Mouse (Mus musculus) embryo, embryonic 11 days (tissue): ENCODE measurements around the gene Tmem238l.
A peak's percentile ranks its signal among the peaks of the same experiment; 100 is the strongest.

ENCODE experiments used
- DNase-seq: peaks from one replicate; pipeline ENCODE4 v3.0.0-alpha.2; 2015

Gene Tmem238l

DNA sequence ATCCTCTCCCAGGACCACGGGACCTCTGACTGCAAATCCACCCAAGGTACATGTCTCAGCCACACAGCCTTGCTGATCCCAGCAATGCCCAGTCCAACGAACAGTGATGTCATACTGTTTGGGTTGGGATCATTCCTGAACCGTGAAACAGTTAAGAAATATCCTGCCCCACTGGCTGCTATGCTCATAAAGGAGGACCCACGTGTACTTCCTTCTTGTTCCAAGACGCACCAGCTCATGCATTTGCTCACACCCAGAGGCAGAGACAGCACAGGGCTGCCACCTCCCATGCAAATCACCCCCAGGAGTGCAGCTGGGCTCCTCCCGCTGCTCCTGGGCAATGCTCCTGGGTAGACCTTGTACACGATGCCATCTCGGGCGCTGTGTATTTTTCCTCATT is at the start of gene Tmem238l:
TSS of gene Tmem238l (plus strand) at position 336 of the 400 bp plus-strand sequence.
- no peak for DNase-seq

DNA sequence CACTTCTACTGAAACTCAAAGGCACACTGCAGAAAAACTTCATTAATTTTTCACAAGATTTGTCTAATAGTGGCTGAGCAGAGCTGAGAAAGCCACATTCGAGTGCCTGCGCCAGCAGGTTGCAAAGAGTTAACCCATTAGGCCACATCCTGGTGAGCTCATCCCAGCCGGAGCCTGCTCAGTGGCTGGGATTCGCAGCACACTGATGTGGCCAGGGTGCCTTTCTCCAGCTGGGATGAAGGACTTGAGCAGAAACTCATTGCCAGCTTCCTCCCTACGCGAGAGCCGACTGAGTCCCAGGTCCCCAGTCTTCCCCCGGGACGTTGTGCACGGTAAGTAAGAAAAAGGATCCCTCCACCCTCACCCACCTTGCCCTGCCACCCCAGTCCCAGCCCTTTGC is 44.6 kb upstream of the Tmem238l start, which contains the start of gene Pirt:
TSS of gene Pirt (plus strand) at position 171 of the 400 bp plus-strand sequence.
- DNase-seq = no peak

DNA sequence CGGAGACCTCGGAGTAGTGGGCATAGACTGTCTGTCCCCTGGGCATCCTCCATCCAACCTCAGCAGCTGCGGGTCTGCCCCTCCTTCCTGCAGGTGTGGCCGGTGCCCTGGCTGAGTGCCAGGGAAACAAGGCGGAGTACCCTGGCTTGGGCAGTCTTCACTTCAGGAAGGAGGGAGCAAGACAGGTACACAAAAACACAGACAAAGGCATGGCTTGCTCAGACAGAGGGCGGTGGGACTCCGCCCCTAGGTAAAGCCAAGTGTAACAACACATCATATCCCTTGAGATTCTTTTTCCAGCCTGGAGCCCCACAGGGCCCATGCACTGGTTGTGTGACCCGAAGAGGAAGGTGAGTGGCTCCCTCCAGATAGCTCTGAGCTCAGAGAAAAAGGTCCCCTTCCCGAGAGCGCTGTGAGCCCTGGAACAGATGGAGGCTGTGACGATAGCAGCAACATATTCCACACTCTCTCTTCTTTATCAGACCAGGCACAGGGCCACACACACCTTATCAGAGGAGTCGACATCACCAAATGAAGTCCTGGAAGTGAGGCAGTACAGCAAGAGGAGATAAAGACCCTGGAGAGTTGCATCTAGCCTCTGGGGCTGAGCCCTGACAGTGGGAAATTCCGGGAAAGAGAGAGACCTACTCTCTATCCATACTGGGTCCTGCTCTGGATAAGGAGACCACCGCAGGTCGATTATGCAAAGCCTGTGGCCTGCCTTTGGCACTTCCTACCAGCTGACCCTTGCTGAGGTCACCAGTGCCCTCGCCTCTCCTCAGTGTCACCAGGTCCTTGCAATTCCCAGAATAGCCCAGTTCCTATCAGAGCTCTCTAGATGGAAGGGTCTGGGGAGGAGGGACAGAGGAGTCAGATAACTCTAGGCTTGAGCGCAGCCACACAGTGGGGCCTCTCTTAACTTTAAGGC is 43.6 kb upstream of the Tmem238l start:
- DNase-seq = no peak

DNA sequence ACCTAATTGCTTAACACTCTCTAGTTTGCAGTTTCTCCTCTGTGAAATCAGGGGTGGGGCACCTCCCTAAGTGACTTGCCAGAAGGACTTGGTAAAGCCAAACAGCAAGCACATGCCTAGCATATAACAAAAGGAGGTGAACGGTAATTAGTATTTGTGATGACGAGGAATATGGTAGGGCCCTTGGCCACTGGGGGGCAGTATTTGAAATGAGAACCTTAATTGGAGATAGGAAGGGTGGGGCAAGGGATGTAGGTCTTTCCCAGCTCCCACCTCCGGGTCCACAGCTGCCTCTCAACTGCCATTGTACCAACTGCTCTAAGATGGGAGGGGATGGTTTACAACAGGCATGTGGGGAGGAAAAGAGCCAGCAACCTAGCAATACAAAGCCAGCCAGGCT is 42.2 kb upstream of the Tmem238l start:
- peak; percentile 67 for DNase-seq

DNA sequence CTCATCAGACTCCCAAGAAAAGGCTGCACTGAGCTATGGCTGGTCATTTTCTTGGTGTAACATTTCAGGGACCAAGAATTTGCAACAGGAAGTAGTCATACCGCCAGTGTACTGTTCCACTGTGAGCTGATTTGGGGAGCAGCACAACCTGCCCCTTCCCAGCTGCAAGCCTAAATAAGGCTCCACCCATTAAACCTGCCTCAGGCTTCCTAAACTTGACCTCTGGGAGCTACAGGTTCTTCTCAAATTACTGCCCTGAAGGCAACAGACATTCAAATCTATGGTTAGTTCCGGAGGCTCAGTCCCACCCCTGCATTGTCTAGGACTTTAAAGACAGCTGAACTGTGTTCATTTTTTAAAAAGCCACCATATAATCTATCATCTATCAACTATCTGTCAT is 36.4 kb upstream of the Tmem238l start:
- no peak for DNase-seq

DNA sequence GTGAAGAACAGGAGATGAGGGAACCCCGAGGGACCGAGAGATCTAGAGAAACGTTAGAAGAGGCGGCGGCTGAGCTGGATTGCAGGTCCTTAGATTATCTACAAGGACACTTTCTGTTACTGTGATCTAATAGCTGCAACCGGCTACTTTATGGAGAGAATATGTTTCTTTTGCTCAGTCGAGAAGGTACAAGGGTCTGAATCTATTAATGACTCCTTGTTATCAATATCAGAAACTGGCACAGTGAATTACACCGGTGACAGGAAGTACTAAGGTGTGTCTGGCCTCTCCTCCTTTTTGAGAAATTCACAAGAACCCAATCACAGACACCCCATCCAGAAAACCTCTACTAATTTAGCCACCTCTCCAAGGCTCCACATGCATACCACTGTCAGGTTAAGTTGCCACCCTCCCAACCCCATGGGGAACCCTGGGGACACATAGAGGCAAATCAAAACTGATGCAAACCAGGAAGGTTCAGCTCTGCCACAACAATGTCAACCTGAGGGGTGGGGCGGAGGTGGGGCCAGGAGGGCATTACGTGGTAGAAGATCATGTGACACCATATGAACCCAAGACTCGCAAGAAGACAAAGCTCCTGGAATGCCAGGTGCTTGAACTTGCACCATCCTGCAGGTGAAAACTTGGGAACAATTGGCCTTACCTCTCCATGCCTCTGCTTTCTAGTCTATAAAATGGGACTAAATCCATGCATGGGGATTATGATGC is 32.2 kb upstream of the Tmem238l start:
- DNase-seq = no peak

DNA sequence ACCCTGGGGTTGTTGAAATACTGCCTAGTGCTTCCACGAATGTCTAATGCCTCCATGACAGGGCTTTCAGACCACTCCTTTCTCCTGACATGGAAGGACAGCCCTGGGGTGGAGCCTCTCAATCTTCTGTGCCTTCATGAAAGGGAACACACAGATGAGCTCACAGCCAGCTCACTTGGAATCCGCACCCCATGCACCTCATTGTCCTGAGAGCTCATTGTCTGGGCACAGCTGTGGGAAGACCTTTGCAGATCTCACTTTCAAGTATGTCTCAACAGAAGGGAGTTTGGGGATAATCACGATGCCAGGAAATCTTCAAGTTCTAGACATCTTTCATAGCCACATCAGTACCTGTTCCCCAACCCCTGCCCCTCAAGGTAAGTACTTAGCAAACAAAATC is 28.1 kb upstream of the Tmem238l start:
- no peak for DNase-seq

DNA sequence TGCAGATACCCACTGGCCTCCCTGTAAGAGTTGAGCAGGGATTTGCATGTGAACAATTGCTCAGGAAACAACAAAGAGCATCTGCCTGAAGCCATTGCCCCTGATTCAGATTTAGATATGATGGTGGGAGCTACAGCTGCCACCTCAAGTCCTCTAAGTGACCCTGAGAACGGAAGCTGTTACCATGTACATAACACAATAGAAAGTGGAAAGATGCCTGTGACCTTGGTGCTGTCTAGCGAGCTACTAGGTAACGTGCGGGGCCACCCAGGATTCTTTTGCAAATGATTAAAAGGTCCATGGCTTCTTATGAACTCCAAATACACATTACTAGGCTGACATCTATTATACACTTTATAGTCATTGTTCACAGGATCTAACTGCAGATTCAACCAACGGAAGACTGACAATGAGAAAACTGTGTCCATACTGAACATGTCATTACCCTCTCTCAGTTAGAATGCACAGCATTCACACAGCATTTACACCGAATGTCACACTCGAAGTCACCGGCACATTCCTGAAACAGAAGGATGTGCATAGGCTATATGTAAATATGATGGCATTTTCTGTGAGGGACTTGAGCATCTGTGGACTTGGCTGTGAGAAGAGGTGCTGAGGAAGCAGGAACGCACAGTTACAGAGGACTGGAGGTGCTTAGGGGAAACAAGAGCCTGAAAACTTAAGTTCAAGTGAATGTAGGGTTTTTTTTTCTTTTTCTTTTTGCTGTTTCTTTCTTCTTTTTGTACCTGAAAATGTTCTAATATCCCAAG is 23.4 kb upstream of the Tmem238l start:
- DNase-seq = no peak

DNA sequence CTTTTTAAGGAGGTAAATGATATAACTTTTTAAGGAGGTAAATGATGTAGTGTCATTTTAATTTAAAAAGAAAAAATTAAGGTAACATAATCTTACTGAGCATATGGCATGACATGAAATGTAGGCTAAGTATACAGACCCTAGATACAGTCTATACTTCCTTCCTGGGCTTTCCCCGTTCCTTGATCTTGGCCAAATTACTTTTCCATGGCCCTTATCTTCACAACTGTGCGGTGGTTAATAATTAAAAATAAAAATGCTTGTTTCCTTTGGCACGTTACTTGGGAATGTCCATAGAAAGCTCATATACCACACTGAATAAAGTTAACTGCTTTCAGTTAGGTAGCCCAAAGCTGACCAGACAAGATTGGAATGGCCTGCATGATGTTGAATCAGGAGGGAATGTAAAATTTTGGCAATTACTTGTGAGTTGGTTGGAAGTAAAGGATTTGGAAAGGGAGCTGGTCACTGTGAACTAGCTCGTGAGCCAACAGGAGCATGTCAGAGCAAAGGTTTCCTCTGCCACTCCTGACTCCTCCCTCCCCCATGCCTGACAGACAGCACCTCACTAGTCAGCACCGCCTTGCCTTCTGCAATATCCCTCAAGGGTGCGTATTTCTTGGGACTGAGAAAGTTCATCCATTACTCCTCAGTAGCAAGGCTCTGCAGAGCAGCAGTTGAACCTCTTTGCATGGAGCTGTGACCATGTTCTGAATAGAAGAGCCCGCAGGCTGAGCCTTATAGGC is 21.8 kb upstream of the Tmem238l start:
- no peak for DNase-seq

DNA sequence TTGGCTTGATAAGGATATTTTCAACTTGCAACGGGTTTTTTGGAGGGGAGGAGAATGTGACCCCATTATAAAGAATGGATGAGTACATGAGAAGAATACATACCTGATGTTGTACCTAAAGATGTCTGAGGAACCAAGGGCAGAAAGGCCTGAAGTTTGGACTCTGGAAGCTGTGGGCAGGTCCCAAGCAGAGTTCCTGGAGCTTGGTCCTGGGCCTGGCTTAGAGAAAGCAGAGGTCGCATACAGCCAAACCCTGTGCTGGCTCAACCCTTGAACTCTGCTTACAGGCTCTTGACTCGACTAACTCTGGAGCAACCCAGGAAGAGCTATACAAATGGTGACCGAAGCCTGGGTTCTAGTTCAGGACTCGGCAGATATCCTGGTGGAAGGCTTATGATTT is 14.4 kb upstream of the Tmem238l start:
- no peak for DNase-seq

DNA sequence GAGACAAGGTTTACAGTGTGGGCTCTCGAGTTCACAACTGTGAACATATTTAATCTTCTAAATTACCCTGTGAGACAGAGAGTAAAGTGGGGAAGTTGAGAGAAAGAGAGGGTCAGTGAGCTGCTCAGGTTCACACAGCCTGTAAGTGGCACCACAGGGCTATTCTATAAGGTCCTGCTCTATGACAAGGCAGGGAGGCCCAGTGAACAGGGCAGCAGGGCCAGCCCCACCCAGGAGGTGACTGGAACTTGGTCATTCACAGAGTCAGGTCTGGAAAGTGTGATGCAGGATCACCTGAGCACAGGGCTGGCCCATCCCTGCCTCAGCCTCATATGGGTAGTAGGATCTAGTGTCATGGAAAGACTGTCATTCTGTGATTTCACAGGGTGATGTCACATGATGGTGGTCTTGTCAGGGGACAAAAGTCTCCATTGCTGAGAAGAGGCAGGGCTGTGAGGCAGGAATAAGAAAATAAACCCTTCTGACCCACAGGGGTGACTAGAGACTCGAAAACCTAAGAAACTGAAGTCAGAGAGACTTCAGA is 11.1 kb upstream of the Tmem238l start:
- no peak for DNase-seq

DNA sequence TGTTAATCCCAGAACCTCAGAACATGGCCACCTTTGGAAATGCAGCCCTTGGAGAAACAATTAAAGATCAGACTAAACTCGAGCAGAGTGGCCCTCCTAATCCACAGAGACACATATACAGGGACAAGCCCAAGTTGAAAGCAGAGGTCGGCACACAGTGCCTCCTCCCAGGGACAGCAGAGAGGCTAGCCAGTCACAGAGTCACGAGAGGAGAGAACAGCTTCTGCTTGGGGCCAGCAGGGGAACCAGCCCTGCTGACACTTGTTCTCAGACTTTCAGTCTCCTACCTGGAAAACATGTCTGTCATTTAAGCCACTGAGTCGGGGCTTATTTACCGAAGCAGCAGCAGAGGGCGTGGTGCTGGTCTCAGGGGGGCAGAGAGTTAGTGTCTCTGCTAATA is 9.9 kb upstream of the Tmem238l start:
- no peak for DNase-seq

DNA sequence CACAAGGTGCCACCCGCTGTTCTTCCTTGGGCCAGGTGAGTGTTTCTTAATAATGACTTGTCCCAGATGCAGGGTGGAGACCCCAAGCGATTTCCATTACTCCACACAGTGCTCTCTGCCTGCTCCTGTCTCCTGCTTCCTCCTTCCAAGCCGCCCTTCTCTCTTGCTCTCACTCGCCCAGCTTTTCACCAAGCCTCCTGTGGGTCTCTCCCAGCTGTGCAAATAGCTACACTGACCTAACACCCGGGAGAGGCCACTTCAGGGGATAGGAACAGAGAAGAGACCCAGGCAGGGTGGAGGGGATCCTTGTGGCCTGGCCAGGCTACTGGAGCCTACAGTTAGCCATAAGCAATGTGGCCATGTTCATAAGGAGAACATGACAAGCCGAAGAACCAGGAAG is 9.5 kb upstream of the Tmem238l start:
- DNase-seq = no peak

DNA sequence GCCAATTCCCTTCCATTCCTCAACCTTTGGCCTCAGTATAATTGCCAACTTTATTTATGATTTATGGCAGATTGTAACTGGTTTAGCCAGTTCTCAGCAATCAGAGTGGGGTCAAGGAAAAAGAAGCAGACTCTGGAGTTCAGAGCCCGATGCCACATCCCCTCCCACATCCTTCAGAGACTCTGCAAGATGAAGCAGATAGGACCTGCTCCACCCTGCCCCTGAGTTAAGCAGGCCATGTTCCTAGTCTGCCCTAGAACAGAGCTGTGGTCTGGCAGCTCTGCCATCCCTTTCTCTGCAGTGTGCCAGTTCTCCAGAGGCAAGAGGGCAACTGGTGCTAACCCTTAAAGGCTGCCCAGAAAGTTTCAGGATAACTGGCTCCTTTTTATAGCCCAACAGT is 4.4 kb downstream of the Tmem238l start:
- no peak for DNase-seq

DNA sequence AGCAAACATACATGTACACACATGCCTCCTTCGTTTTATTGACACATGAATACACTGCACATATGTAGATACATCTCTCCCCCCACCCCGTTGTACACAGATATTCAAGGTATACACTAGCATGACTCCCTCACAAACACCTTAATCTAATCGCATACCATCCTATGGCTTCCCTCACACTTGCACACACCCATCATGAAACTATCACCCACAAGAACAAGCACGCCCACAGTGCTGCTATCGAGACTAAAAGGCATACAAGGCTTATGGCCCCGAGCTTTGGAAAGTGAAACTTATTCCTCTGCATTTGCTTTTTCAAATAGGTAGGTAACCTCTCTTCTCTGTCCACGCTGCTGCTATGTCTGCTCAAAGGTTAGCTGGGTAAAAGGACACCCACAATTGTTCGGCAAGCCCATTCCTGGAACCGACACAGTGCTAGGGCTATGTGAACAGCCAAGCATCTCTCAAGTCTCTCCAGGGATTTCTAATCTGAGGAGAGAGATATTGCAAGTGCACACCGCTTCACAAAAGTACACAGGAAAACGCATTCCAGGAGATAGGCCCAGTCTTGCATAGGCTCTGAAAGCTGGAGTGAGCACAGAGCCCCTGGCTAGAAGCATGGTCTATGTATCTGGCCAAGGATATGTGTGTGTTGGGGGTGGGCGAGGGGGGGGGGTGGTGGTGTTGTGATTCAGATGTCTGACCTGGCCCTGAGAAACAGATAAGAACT is 5.2 kb downstream of the Tmem238l start:
- no peak for DNase-seq

DNA sequence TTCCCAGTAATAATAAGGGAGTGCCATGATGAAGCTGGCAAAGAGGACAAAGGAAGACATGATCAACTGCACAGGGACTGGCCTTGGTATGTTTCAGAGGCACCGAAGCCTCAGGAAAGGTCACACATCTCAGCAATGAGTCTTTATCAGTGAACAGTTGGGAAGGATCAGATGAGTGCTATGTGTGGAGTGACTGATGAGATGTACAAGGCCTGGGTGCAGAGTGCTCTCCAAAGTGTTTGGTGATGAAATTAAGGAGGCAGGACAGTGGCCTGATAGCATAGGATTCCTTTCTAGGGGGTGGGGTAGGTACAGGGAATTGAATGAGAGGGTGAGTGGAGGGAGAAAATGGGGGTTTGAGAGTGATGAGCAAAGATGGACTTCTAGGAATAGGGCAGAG is 7.0 kb downstream of the Tmem238l start:
- DNase-seq = no peak

DNA sequence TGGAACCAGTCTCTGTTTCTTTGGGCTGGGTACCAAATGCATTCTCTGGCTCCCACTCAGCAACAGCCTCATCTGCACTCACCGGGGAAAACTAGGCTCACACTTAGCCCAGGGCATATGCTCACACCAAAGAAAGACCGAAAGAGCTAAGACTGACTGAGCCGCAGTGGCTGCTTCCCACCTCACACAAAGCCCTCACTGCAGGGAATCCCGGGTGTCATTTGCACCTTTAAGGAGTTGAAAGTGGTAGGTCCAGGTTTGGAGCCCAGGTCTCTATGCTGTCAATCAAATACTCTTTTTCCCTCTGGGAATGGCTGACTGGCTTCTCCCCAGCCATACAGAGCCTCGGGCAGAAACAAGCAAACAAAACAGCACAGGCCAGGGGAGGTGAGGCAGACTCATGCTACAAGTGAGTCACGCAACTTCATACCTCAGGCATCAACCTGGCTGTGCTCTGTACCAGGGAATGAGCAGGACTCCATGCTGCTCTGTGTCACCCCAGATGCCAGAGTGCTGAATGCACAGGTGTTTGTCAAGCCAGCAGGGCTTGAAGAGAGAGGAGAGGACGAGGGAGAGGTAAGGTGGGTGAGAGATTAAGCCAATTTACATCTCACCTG is 10.2 kb downstream of the Tmem238l start:
- DNase-seq = no peak

DNA sequence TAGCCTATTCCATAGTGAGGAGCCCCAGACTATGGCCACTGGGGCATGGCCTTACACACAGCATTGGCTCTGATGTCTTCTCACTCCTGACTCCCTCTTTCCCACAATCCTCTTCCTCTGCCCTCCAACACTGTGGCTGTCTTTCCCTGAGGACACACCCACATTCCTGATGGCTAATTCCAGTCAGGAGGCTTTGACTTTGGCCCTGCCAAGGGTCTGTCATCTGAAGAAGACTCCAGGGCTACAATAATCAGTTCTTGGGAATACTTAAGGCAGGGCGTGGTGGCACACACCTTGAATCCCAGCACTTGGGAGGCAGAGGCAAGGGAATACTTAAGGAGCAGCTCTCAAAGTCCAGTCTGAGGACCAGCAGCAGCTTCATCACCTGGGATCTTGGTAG is 12.1 kb downstream of the Tmem238l start:
- no peak for DNase-seq

DNA sequence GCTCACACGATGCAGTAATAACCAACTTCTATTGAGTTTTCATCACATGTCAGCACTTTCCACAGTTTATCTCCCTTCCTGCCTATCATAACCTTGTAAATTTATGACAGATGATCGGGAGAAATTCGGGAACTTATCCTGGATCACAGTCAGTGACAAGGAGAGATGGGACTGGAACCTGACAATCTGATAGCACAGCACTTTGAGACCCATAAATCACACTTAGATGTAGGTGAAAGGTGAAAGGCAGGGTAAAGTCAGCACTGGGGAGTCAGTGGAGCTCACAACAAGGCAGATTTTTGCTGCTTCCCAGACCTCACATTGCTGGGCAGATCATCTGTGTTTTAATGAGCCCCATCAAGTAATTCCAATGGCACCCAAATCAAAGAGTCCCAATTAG is 17.1 kb downstream of the Tmem238l start:
- no peak for DNase-seq

DNA sequence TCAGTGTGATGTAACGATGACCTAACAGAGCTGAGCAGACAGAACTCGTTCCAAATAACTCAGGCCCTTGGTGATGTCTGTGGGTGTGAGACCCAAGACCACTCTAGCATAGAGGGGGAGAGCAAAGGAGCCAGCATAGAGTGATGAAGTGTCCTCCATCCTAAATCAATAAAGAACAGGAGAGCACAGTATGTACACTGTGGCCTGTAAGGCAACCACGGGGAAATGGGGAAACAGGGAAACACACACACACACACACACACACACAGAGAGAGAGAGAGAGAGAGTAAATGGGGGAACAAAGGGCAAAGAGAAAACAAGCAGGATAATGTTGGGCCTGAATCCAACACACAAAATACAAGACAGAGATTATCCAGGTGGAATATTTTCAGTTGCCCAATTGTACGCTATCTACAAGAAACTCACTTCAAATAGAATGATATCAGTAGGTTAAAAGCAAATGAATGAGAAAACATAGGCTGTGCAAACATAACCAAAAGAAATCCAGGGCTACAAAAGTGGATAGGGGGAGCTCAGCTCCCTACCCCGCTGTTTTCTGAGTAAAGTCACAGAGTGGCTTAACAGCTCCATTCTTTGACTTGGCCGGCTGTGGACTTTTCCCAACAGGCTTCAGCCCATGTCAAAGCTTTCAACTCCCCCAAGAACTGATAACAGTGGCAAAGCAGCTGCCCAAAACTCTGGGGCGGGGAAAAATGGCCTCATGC is 19.3 kb downstream of the Tmem238l start:
- no peak for DNase-seq
